Comparison of ENCODE assay signal across 28 mouse cellular contexts in genomic region chr11:114563172-114563571, GRCm38 (mm10).
A peak's percentile ranks its signal among the peaks of the same experiment; 100 is the strongest.
DNase-seq lines count a peak whose midpoint lies in the region; ATAC-seq lines count a peak whose summit lies in the region.
"Had no signal": no experiment of that assay in that cellular context is flagged by ENCODE, and none has a peak within 500 bp of the region (broad histone marks: within the 10 kb centered on the region; RNA-seq: fewer than 3 reads in every experiment).

No protein-coding gene starts in this region.

- H3K27ac ChIP-seq in forebrain, embryonic 14.5 days (ENCODE audit: low read depth, low read length) = no peak overlapping the region
- no peak overlapping the region for H3K27ac ChIP-seq in forebrain, embryonic 10.5 days
- H3K27ac ChIP-seq in hindbrain, embryonic 13.5 days = 0 out of 2 replicates have a peak overlapping the region, but pooled peaks have one; percentile 30
- no peak overlapping the region for H3K27ac ChIP-seq in hindbrain, embryonic 14.5 days
- H3K27ac ChIP-seq in midbrain, embryonic 14.5 days (replicated peaks; ENCODE audit: low read depth, low read length) = no peak overlapping the region
- H3K27ac ChIP-seq: embryonic facial prominence, embryonic 15.5 days; heart, adult 2 months; heart, embryonic 13.5 days; limb, embryonic 12.5 days; liver, embryonic 15.5 days; midbrain, embryonic 15.5 days; neural tube, embryonic 15.5 days; stomach, embryonic 15.5 days had no signal

- ATAC-seq in forebrain, embryonic 14.5 days = peak; percentile 48; the same call in 1 of the 2 replicates
- ATAC-seq in hindbrain, embryonic 13.5 days (ENCODE audit: low FRiP score) = no peak
- ATAC-seq in hindbrain, embryonic 14.5 days (ENCODE audit: low FRiP score) = no peak
- ATAC-seq in midbrain, embryonic 14.5 days (ENCODE audit: low FRiP score, low TSS enrichment) = no peak
- ATAC-seq: midbrain, embryonic 15.5 days had no signal

- no peaks in the 10 kb centered on the region for H3K27me3 ChIP-seq in forebrain, embryonic 14.5 days (replicated peaks; ENCODE audit: control insufficient read depth, insufficient read depth, low read length)
- H3K27me3 ChIP-seq in forebrain, embryonic 10.5 days (ENCODE audit: poor library complexity, severe bottlenecking) = peaks cover 48% of the 10 kb centered on the region
- H3K27me3 ChIP-seq in hindbrain, embryonic 13.5 days = peaks cover 13% of the 10 kb centered on the region; the same call in 1 of the 2 replicates
- no peaks in the 10 kb centered on the region for H3K27me3 ChIP-seq in hindbrain, embryonic 14.5 days (ENCODE audit: control insufficient read depth, insufficient read depth, low read length)
- H3K27me3 ChIP-seq in midbrain, embryonic 14.5 days (ENCODE audit: control insufficient read depth, insufficient read depth, low read length) = no peaks in the 10 kb centered on the region
- H3K27me3 ChIP-seq: midbrain, embryonic 15.5 days; neural tube, embryonic 15.5 days had no signal

- H3K4me2 ChIP-seq in forebrain, embryonic 14.5 days (ENCODE audit: low read length) = no peak overlapping the region
- no peak overlapping the region for H3K4me2 ChIP-seq in hindbrain, embryonic 13.5 days
- H3K4me2 ChIP-seq in hindbrain, embryonic 14.5 days (replicated peaks) = no peak overlapping the region
- H3K4me2 ChIP-seq in midbrain, embryonic 14.5 days (ENCODE audit: low read length) = no peak overlapping the region
- H3K4me2 ChIP-seq: embryonic facial prominence, embryonic 15.5 days; heart, embryonic 13.5 days; limb, embryonic 12.5 days; liver, embryonic 15.5 days; lung, embryonic 14.5 days; midbrain, embryonic 15.5 days; neural tube, embryonic 15.5 days; stomach, embryonic 15.5 days had no signal

- H3K36me3 ChIP-seq in forebrain, embryonic 14.5 days (ENCODE audit: control insufficient read depth, insufficient read depth, low read length) = no peaks in the 10 kb centered on the region
- H3K36me3 ChIP-seq in forebrain, embryonic 10.5 days (replicated peaks) = no peaks in the 10 kb centered on the region
- no peaks in the 10 kb centered on the region for H3K36me3 ChIP-seq in hindbrain, embryonic 13.5 days
- no peaks in the 10 kb centered on the region for H3K36me3 ChIP-seq in hindbrain, embryonic 14.5 days (replicated peaks; ENCODE audit: control insufficient read depth, insufficient read depth)
- H3K36me3 ChIP-seq in midbrain, embryonic 14.5 days (ENCODE audit: control insufficient read depth, insufficient read depth, low read length) = no peaks in the 10 kb centered on the region
- H3K36me3 ChIP-seq: embryonic facial prominence, embryonic 15.5 days; G1E; heart, embryonic 13.5 days; limb, embryonic 12.5 days; liver, embryonic 15.5 days; midbrain, embryonic 15.5 days; neural tube, embryonic 15.5 days; stomach, embryonic 15.5 days had no signal

- no peak overlapping the region for H3K9ac ChIP-seq in forebrain, embryonic 14.5 days (ENCODE audit: low read length)
- no peak overlapping the region for H3K9ac ChIP-seq in hindbrain, embryonic 13.5 days
- H3K9ac ChIP-seq in hindbrain, embryonic 14.5 days = no peak overlapping the region
- H3K9ac ChIP-seq in midbrain, embryonic 14.5 days (replicated peaks; ENCODE audit: low read length) = no peak overlapping the region
- H3K9ac ChIP-seq: embryonic facial prominence, embryonic 15.5 days; heart, embryonic 13.5 days; limb, embryonic 12.5 days; liver, embryonic 15.5 days; lung, embryonic 14.5 days; midbrain, embryonic 15.5 days; neural tube, embryonic 15.5 days; stomach, embryonic 15.5 days had no signal

- DNase-seq in forebrain, embryonic 14.5 days (ENCODE audit: low spot score) = peak; percentile 31
- DNase-seq in forebrain, embryonic 10.5 days (ENCODE audit: extremely low spot score, low spot score) = no peak
- DNase-seq in hindbrain, embryonic 14.5 days (ENCODE audit: low spot score) = no peak
- peak; percentile 31 for DNase-seq in layer of hippocampus, adult 9-11 months
- no peak for DNase-seq in layer of hippocampus, postnatal 10 days (ENCODE audit: low spot score in 2 of 2)
- no peak for DNase-seq in midbrain, embryonic 14.5 days
- DNase-seq: adrenal gland, adult 8-10 months; cerebellum, adult 11 months; cerebellum, adult 9-10 months; embryo, embryonic 11 days; heart, adult 2 months; heart, postnatal 10 days; kidney, adult 11 months; kidney, postnatal 14 days; lung, embryonic 14.5 days; lung, postnatal 14 days; right cerebral cortex, postnatal 25 days; thymus, adult 18-20 months; thymus, postnatal 25 days had no signal

- no peak overlapping the region for H3K4me3 ChIP-seq in forebrain, embryonic 14.5 days (ENCODE audit: low read depth, low read length)
- no peak overlapping the region for H3K4me3 ChIP-seq in forebrain, embryonic 10.5 days
- no peak overlapping the region for H3K4me3 ChIP-seq in hindbrain, embryonic 13.5 days
- H3K4me3 ChIP-seq in hindbrain, embryonic 14.5 days (replicated peaks; ENCODE audit: low read length) = no peak overlapping the region
- H3K4me3 ChIP-seq in midbrain, embryonic 14.5 days (replicated peaks; ENCODE audit: low read depth, low read length) = no peak overlapping the region
- H3K4me3 ChIP-seq: embryonic facial prominence, embryonic 15.5 days; heart, adult 2 months; heart, embryonic 13.5 days; limb, embryonic 12.5 days; liver, embryonic 15.5 days; midbrain, embryonic 15.5 days; neural tube, embryonic 15.5 days; stomach, embryonic 15.5 days had no signal

- 70% methylated on average over 9 of the region's 9 CpGs for WGBS in forebrain, embryonic 14.5 days
- 87% methylated on average over 9 of the region's 9 CpGs for WGBS in forebrain, embryonic 10.5 days
- WGBS in hindbrain, embryonic 13.5 days = 67% methylated on average over 9 of the region's 9 CpGs
- 68% methylated on average over 9 of the region's 9 CpGs for WGBS in hindbrain, embryonic 14.5 days
- 72% methylated on average over 9 of the region's 9 CpGs for WGBS in midbrain, embryonic 14.5 days

- H3K9me3 ChIP-seq in forebrain, embryonic 14.5 days (replicated peaks; ENCODE audit: control insufficient read depth, low read length) = peaks cover 4% of the 10 kb centered on the region; the same call in 1 of the 2 replicates
- H3K9me3 ChIP-seq in forebrain, embryonic 10.5 days = peaks cover 9% of the 10 kb centered on the region
- H3K9me3 ChIP-seq in hindbrain, embryonic 13.5 days = no peaks in the 10 kb centered on the region
- H3K9me3 ChIP-seq in hindbrain, embryonic 14.5 days (ENCODE audit: control insufficient read depth, low read length) = no peaks in the 10 kb centered on the region
- no peaks in the 10 kb centered on the region for H3K9me3 ChIP-seq in midbrain, embryonic 14.5 days (ENCODE audit: control insufficient read depth, low read length)
- H3K9me3 ChIP-seq: embryonic facial prominence, embryonic 15.5 days; neural tube, embryonic 15.5 days; stomach, embryonic 15.5 days had no signal

- H3K4me1 ChIP-seq in forebrain, embryonic 14.5 days (ENCODE audit: control insufficient read depth, insufficient read depth, low read length) = peaks cover 6% of the 10 kb centered on the region; the same call in 1 of the 2 replicates
- peaks cover 38% of the 10 kb centered on the region for H3K4me1 ChIP-seq in forebrain, embryonic 10.5 days
- H3K4me1 ChIP-seq in hindbrain, embryonic 13.5 days (replicated peaks) = peaks cover 38% of the 10 kb centered on the region
- peaks cover 9% of the 10 kb centered on the region; the same call in 1 of the 2 replicates for H3K4me1 ChIP-seq in hindbrain, embryonic 14.5 days (replicated peaks; ENCODE audit: control insufficient read depth, insufficient read depth, low read length)
- peaks cover 18% of the 10 kb centered on the region for H3K4me1 ChIP-seq in midbrain, embryonic 14.5 days (ENCODE audit: control insufficient read depth, insufficient read depth, low read length)
- H3K4me1 ChIP-seq: liver, embryonic 15.5 days had no signal

Comparison
In these comparisons a context has a peak if more than half of its experiments do, and no peak if none do; other contexts are left out.
1. DNase-seq: peak in forebrain, embryonic 14.5 days (single experiment) and layer of hippocampus, adult 9-11 months (single experiment); none in forebrain, embryonic 10.5 days (single experiment), hindbrain, embryonic 14.5 days (single experiment), layer of hippocampus, postnatal 10 days (0 of 2) and midbrain, embryonic 14.5 days (single experiment).